Mouse (Mus musculus) erythroblast, embryonic 14.5 days (primary cell): ENCODE measurements around the gene Cep55. TPM values are rescaled to one million over a fixed set of nuclear protein-coding genes. Genes with fewer than 3 reads are reported as not detected.

Source experiments
- H3K27me3 ChIP-seq: 2 replicates; pipeline ENCODE4 v1.6.1; 2012; ENCODE audit warnings: inconsistent platforms; ENCODE audit not compliant: control insufficient read depth
- H3K36me3 ChIP-seq: 2 replicates; pipeline ENCODE4 v1.6.1; 2012; ENCODE audit warnings: mild to moderate bottlenecking, inconsistent platforms; ENCODE audit not compliant: control insufficient read depth
- H3K4me1 ChIP-seq: 2 replicates; pipeline ENCODE4 v1.6.1; 2012; ENCODE audit warnings: inconsistent platforms; ENCODE audit not compliant: control insufficient read depth
- H3K4me3 ChIP-seq: replicated peaks from 2 replicates; pipeline ENCODE3; 2012; ENCODE audit warnings: moderate library complexity, mild to moderate bottlenecking, inconsistent platforms
- H3K9me3 ChIP-seq: 2 replicates; pipeline ENCODE4 v1.6.1; 2012; ENCODE audit warnings: low read length, inconsistent platforms, mixed read lengths; ENCODE audit not compliant: control insufficient read depth
- GATA1 ChIP-seq: IDR thresholded peaks from 2 replicates; pipeline ENCODE4 v1.6.1; 2012; ENCODE audit warnings: low read length, inconsistent platforms, mixed read lengths
- TAL1 ChIP-seq: IDR thresholded peaks from 3 replicates; pipeline ENCODE4 v1.6.1; 2012; ENCODE audit warnings: low read length, inconsistent platforms, mixed read lengths
- polyA plus RNA-seq: library from polyadenylated mRNA; stranded (reverse); fragments of >175 nt; gene quantifications from 2 replicates; pipeline ENCODE4 v1.2.3, GENCODE M21; 2012

Gene Cep55
- polyA plus RNA-seq, 1 experiment = not detected

DNA sequence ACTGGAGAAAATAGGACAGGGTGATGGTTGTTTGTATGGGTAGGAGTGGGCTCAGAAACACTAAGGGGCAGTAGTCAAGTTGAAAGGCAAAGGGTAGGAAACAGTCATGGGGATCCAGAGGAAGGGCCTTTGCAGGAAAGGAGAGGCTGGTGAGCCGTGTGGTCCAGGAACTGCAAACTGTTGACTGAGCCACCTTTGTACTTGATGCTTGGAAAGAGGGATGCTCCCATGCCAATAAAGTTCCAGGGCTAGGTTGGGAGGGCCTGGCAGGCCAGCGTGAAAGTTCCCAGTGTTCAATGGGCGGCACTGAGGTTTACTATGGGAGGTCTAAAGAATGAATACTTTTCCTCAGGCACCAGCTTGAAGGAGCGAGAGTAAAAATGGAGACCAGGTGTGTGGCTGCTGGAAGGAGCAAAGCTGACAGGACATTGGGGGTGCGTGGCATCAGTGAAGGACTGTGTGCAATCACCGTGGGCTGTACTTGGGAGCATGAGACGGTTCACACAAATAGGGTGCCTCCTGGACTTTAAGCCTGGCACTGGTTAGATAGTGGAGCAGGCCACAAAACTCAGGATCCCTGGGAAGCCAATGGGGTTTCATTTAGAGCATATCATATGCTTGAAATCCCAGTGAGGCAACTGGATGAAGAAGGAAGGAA is 60.2 kb downstream of the Cep55 start:
- Histone ChIP-seq H3K4me1 (no peaks in the 10 kb centered on the region), H3K36me3 (peaks cover 5% of the 10 kb centered on the region; the same call in 1 of the 2 replicates), H3K27me3 (no peaks in the 10 kb centered on the region), H3K9me3 (no peaks in the 10 kb centered on the region), H3K4me3 (no peak overlapping the region)
- TF ChIP-seq GATA1 (no peak), TAL1 (no peak)

DNA sequence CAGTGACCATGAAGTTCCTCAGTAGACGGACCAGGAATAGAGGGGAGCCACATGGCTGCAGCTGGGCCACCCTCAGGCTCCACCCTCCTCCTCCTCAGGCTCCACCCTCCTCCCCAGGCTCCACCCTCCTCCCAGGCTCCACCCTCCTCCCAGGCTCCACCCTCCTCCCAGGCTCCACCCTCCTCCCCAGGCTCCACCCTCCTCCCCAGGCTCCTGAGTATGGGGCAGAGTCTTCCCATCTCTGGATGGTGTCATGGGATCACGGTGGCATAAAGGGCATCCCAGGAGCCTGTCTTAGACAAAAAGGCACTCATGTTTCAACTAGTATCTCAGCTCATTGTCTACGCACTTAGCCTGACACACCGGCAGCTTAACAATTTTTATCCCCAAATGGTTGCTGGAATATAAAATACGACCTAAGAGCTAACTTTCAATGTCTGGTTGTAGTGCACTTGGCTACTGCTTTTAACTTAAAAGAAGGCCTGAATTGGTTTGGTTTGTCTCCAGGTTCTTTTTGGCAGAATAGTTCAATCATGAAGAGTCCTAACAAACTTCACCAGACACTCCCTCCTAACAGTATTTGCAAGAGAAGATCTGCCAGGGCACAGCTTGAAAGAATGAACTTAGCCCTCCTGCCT is 65.4 kb downstream of the Cep55 start:
- H3K4me3 ChIP-seq = no peak overlapping the region
- H3K27me3 ChIP-seq = peaks cover 19% of the 10 kb centered on the region
- TF ChIP-seq GATA1 (no peak), TAL1 (no peak)
- H3K4me1 ChIP-seq = no peaks in the 10 kb centered on the region
- peaks cover 5% of the 10 kb centered on the region; the same call in 1 of the 2 replicates for H3K36me3 ChIP-seq
- no peaks in the 10 kb centered on the region for H3K9me3 ChIP-seq

DNA sequence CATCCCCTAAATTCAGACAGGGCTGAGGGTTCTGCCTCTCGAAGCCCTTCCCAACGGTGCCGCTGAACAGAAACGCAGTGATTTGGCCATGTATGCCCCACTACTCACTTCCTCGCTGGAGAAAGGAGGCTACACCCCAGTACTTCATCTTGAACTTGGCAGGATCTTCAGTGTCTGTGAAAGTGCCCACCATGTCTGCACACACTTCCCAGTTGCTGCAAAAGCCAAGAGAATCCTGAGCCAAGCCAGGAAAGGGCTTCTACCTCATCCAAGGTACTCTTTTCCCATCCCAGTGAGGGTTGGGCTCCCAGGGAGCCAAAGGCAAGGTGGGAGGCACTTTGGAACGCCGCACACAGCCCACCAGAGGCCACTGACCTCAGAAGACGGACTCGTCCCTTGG is 69.1 kb downstream of the Cep55 start:
- TF ChIP-seq TAL1 = no peak
- H3K4me1 ChIP-seq = no peaks in the 10 kb centered on the region
- H3K27me3 ChIP-seq = peaks cover 29% of the 10 kb centered on the region
- peak overlapping the region; percentile 55 for H3K4me3 ChIP-seq
- H3K36me3 ChIP-seq = no peaks in the 10 kb centered on the region
- no peaks in the 10 kb centered on the region for H3K9me3 ChIP-seq

Other genes starting within 250 kb of the Cep55 start
- gene Myof, start 11.4 kb upstream of the Cep55 start, polyA plus RNA-seq = 0.04 TPM in 1 of 2 replicates, not detected in the other
- not detected in 2 replicates for gene Ffar4, start 42.1 kb downstream of the Cep55 start, polyA plus RNA-seq
- 0.58 and 0.82 TPM in 2 replicates for gene Rbp4, start 70.3 kb downstream of the Cep55 start, polyA plus RNA-seq
- not detected in 2 replicates for gene Pde6c, start 77.8 kb downstream of the Cep55 start, polyA plus RNA-seq
- 0.24 and 0.31 TPM in 2 replicates for gene Fra10ac1, start 169.1 kb downstream of the Cep55 start, polyA plus RNA-seq
- gene Lgi1, start 209.5 kb downstream of the Cep55 start, polyA plus RNA-seq = not detected in 2 replicates